Mouse (Mus musculus) bone marrow macrophage, adult 2 months (primary cell): ENCODE measurements around the gene Fam49a.

ENCODE experiments used
- CTCF ChIP-seq: IDR thresholded peaks from 2 replicates; pipeline ENCODE4 v1.5.1; 2012; ENCODE audit warnings: low read depth, mild to moderate bottlenecking, low read length, moderate library complexity
- POLR2A ChIP-seq: IDR thresholded peaks from 2 replicates; pipeline ENCODE4 v1.6.1; 2012; ENCODE audit warnings: mild to moderate bottlenecking, low read depth, low read length, borderline replicate concordance

GRCm38 (mm10) chr12:12298451-12298850, 36.5 kb downstream of the Fam49a start:
- TF ChIP-seq POLR2A (no peak), CTCF (no peak)
